Mouse (Mus musculus) heart, adult 9 months (tissue): Measurements from ENCODE around the gene Scap.
"Not testable (repeated sequence)": the region's sequence is repeated elsewhere in the genome, so short reads cannot be mapped to it uniquely, and the experiment has no call there.

Experiments used
- DNase-seq, 2 experiments: peaks; one replicate each; pipeline ENCODE4 v3.0.0; 2022; ENCODE audit warnings: low spot score in 2 of 2

The Scap gene

GRCm38 (mm10) chr9:110384369-110384929 is 51.4 kb downstream of the Scap start:
- DNase-seq: no peak

GRCm38 (mm10) chr9:110388011-110388410 is 54.9 kb downstream of the Scap start:
- DNase-seq: no peak

- DNase-seq: no peak
These were observed 57.8 kb downstream of the Scap start for GRCm38 (mm10) chr9:110390843-110391242.

- DNase-seq: no peak
These were observed 60.2 kb downstream of the Scap start for GRCm38 (mm10) chr9:110393295-110393694.

GRCm38 (mm10) chr9:110400650-110401049 is 67.6 kb downstream of the Scap start:
- DNase-seq: peak; percentile 71 to 80

GRCm38 (mm10) chr9:110402731-110403130 is 69.6 kb downstream of the Scap start:
- no peak for DNase-seq

- not testable (repeated sequence) for DNase-seq
These were observed 70.2 kb downstream of the Scap start for GRCm38 (mm10) chr9:110403240-110403639.

- peak in 1 of 2 experiments; percentile 6 for DNase-seq
These were observed 74.4 kb downstream of the Scap start for GRCm38 (mm10) chr9:110407311-110408098.

- peak; percentile 92 to 94 for DNase-seq
These were observed 75.1 kb downstream of the Scap start, which contains the start of gene Ptpn23 for GRCm38 (mm10) chr9:110408099-110408773. Ptpn23 (minus strand) TSS chr9:110408213.

- peak; percentile 71 to 77 for DNase-seq
These were observed 78.1 kb downstream of the Scap start for GRCm38 (mm10) chr9:110410908-110411887.

- DNase-seq: no peak
These were observed 79.8 kb downstream of the Scap start for GRCm38 (mm10) chr9:110412926-110413325.

- peak in 1 of 2 experiments; percentile 22 for DNase-seq
These were observed 80.7 kb downstream of the Scap start for GRCm38 (mm10) chr9:110413785-110414184.

- DNase-seq: no peak
These were observed 86.5 kb downstream of the Scap start, which contains the start of gene Ngp for GRCm38 (mm10) chr9:110419511-110420112. Ngp (plus strand) TSS chr9:110419747.

GRCm38 (mm10) chr9:110431241-110431640 is 98.2 kb downstream of the Scap start:
- no peak for DNase-seq

- DNase-seq: no peak
These were observed 100.0 kb downstream of the Scap start for GRCm38 (mm10) chr9:110433045-110433444.
